Mouse (Mus musculus) stomach, embryonic 16.5 days (tissue): ENCODE data around the gene Ranbp9. TPM values are rescaled to one million over a fixed set of nuclear protein-coding genes. Genes with fewer than 3 reads are reported as not detected.
"Not testable (repeated sequence)": the region's sequence is repeated elsewhere in the genome, so short reads cannot be mapped to it uniquely, and the experiment has no call there.

ENCODE experiments used
- ATAC-seq: fragments of 200-750 bp; cut with Nextera tagmentation; 2 replicates; pipeline ENCODE4 v1.8.0; 2017; ENCODE audit warnings: moderate number of reproducible peaks, moderate TSS enrichment; ENCODE audit not compliant: insufficient read depth, low FRiP score
- H3K27ac ChIP-seq: fragments of 300-500 bp; sonication (generic); 2 replicates; pipeline ENCODE4 v1.5.1; 2014; ENCODE audit warnings: low read length
- H3K27me3 ChIP-seq: fragments of 300-500 bp; sonication (generic); 2 replicates; pipeline ENCODE4 v1.6.1; 2014; ENCODE audit warnings: low read length, control low read depth, mixed read lengths; ENCODE audit not compliant: control insufficient read depth, insufficient read depth
- H3K36me3 ChIP-seq: fragments of 300-500 bp; sonication (generic); 2 replicates; pipeline ENCODE4 v1.6.1; 2014; ENCODE audit warnings: low read length; ENCODE audit not compliant: control insufficient read depth, insufficient read depth
- H3K4me1 ChIP-seq: fragments of 300-500 bp; sonication (generic); 2 replicates; pipeline ENCODE4 v1.6.1; 2014; ENCODE audit warnings: low read length, control low read depth, mixed read lengths; ENCODE audit not compliant: control insufficient read depth, insufficient read depth
- H3K4me2 ChIP-seq: fragments of 300-500 bp; sonication (generic); 2 replicates; pipeline ENCODE4 v1.6.1; 2014; ENCODE audit warnings: low read depth, low read length, mixed read lengths
- H3K4me3 ChIP-seq: fragments of 300-500 bp; sonication (generic); replicated peaks from 2 replicates; pipeline ENCODE4 v1.5.1; 2014; ENCODE audit warnings: mild to moderate bottlenecking, low read length
- H3K9ac ChIP-seq: fragments of 300-500 bp; sonication (generic); 2 replicates; pipeline ENCODE4 v1.6.1; 2014; ENCODE audit warnings: low read length
- H3K9me3 ChIP-seq: fragments of 300-500 bp; sonication (generic); replicated peaks from 2 replicates; pipeline ENCODE4 v1.6.1; 2016; ENCODE audit warnings: low read length, control low read depth; ENCODE audit not compliant: control insufficient read depth
- WGBS: fragments of 180-500 bp; shearing (Covaris S2); extraction: QIAGEN DNeasy Blood & Tissue Kit; methylation state at CpG from one replicate; pipeline ENCODE4 v1.1.7; 2014; 5-methylcytosine and 5-hydroxymethylcytosine counted together
- polyA plus RNA-seq: library from polyadenylated mRNA; unstranded; fragments of >200 nt; fragmentation: Nextera tagmentation; extraction: Ambion mirVana; gene quantifications from 2 replicates; pipeline ENCODE4 v1.2.1, GENCODE M21; 2015

The Ranbp9 gene
- polyA plus RNA-seq, 1 experiment from 2014 or later: 7.9 TPM

GRCm38 (mm10) chr13:43471861-43472260 is 9.2 kb downstream of the Ranbp9 start:
- H3K27me3 ChIP-seq, ATAC-seq: not testable (repeated sequence)
- WGBS: 89% methylated on average over 1 of the region's 1 CpGs

DNA sequence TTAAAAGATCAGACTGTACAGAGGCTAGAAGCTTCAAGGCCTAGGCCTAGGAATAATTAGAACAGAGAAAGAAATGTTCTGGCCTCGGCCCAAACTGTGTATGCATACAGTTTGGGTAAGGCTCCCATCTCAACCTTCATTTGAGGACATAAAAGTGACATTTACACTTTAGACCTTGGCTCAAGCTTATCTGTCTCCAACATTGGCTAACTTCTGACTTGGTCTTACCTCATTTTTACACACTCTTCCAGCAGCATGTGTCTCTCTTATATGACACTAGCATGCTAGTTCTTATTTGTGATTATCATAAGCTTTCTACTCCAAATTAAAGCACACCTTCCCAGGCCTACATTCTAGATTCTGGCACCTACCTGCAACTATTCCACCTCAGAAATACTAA is 11.5 kb downstream of the Ranbp9 start:
- Histone ChIP-seq H3K27me3 (no peaks in the 10 kb centered on the region), H3K27ac (no peak overlapping the region), H3K9me3 (peaks cover 3% of the 10 kb centered on the region; the same call in 1 of the 2 replicates), H3K9ac (no peak overlapping the region), H3K36me3 (peaks cover 3% of the 10 kb centered on the region; the same call in 1 of the 2 replicates), H3K4me2 (no peak overlapping the region), H3K4me3 (no peak overlapping the region), H3K4me1 (0 out of 2 replicates have a peak, but pooled peaks cover 7% of the 10 kb centered on the region)
- ATAC-seq: no peak
- WGBS: 87% methylated on average over 1 of the region's 1 CpGs

More at GRCm38 (mm10) chr13:43471861-43472260, 9.2 kb downstream of the Ranbp9 start:
- H3K27ac ChIP-seq, H3K4me2 ChIP-seq, H3K4me1 ChIP-seq, H3K9me3 ChIP-seq, H3K9ac ChIP-seq, H3K36me3 ChIP-seq, H3K4me3 ChIP-seq: not testable (repeated sequence)

DNA sequence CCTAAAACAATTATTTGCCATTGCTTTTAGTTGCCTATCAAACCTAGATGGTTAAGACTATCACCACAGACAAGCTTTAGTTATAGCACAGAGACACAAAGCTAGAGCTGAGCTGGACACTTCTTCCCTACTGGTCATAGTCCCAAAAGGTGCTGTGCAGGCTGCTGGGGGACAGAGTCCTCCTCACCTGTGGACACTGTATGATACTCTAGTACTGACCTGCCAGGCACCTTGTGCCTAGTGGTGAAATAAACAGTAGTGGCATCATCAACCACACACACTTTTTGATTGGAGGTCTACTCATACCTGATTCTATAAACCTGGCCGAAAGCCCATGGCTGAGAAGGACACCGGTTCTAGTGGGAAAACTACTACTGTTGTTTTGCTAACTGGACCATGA is 16.5 kb downstream of the Ranbp9 start:
- H3K9me3 ChIP-seq: peaks cover under 1% of the 10 kb centered on the region; the same call in 1 of the 2 replicates
- no peak for ATAC-seq
- no peak overlapping the region for H3K9ac ChIP-seq
- H3K36me3 ChIP-seq: no peaks in the 10 kb centered on the region
- H3K27ac ChIP-seq: no peak overlapping the region
- 98% methylated on average over 2 of the region's 2 CpGs for WGBS
- H3K4me1 ChIP-seq: no peaks in the 10 kb centered on the region
- no peaks in the 10 kb centered on the region for H3K27me3 ChIP-seq
- H3K4me2 ChIP-seq: no peak overlapping the region
- no peak overlapping the region for H3K4me3 ChIP-seq

GRCm38 (mm10) chr13:43457161-43457560 is 23.9 kb downstream of the Ranbp9 start:
- ATAC-seq: no peak
- Histone ChIP-seq H3K27ac (no peak overlapping the region), H3K9me3 (no peaks in the 10 kb centered on the region), H3K9ac (no peak overlapping the region), H3K4me1 (peaks cover 7% of the 10 kb centered on the region; the same call in 1 of the 2 replicates), H3K4me3 (no peak overlapping the region), H3K27me3 (no peaks in the 10 kb centered on the region), H3K4me2 (no peak overlapping the region), H3K36me3 (no peaks in the 10 kb centered on the region)
- 44% methylated on average over 1 of the region's 1 CpGs for WGBS

- 65% methylated on average over 7 of the region's 7 CpGs for WGBS
- Histone ChIP-seq H3K4me1 (peaks cover 7% of the 10 kb centered on the region; the same call in 1 of the 2 replicates), H3K4me2 (no peak overlapping the region), H3K9ac (no peak overlapping the region), H3K36me3 (no peaks in the 10 kb centered on the region), H3K27me3 (no peaks in the 10 kb centered on the region), H3K27ac (no peak overlapping the region), H3K9me3 (no peaks in the 10 kb centered on the region), H3K4me3 (no peak overlapping the region)
- no peak for ATAC-seq
Measured at GRCm38 (mm10) chr13:43454431-43454830, 26.7 kb downstream of the Ranbp9 start.

DNA sequence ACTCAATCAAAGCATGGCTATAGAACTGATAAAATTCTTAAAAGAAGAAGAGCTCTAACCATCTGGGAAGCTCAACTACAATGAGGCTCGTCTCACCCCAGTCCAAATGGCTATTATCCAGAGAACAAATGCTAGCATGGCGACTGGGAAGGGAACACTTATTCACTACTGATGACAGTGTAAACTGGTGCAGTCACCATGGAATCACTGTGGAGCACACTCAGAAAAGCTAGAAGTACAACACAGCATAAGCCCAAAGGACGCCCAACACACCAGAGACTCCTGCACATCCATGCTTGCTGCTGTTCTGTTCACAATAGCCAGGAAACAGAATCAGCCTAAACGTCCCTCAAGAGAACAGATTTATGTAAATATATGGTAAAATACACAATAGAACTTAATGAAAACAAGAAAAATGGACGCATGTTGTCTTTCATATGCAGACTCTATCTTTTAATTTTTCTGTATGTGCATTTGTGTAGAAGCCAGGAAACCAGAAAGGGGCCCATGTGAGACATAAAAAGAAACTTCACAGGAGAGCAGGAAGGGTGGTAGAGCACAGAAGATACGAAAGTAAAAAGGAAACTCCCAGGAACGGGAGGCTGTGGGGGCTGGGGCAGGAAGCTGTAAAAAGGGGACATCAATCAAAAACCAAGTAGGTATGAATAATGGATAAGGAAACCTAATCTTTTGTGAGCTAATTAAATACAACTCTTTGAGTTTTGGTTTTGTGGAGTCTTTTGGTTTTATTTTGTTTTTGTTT is 28.1 kb downstream of the Ranbp9 start:
- no peaks in the 10 kb centered on the region for H3K27me3 ChIP-seq
- WGBS: 37% methylated on average over 7 of the region's 7 CpGs
- H3K4me3 ChIP-seq: no peak overlapping the region
- no peak overlapping the region for H3K27ac ChIP-seq
- no peaks in the 10 kb centered on the region for H3K36me3 ChIP-seq
- no peaks in the 10 kb centered on the region for H3K9me3 ChIP-seq
- no peak for ATAC-seq
- H3K4me1 ChIP-seq: peaks cover 7% of the 10 kb centered on the region; the same call in 1 of the 2 replicates
- H3K9ac ChIP-seq: no peak overlapping the region
- H3K4me2 ChIP-seq: peak overlapping the region; percentile 4; the same call in 1 of the 2 replicates

DNA sequence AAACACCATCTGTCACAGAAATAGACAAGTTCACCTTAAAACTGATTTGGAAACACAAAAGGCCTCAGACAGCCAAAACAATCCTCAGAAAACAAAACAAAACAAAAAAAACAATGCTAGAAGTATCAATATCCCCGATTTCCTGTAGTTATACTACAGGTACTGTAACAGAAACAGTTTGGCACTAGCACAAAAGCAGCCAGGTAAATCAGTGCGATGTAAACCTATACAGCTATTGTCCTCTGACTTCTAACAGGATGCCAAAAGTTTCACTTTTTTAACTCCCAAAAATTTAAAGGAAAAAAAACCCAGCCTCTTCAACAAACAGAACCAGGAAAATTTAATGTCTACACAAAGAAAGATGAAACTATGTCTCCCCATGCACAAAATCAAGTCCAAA is 28.9 kb downstream of the Ranbp9 start:
- Histone ChIP-seq H3K27me3 (no peaks in the 10 kb centered on the region), H3K4me3 (no peak overlapping the region), H3K9me3 (no peaks in the 10 kb centered on the region), H3K4me2 (no peak overlapping the region), H3K27ac (no peak overlapping the region), H3K9ac (no peak overlapping the region), H3K36me3 (no peaks in the 10 kb centered on the region), H3K4me1 (peaks cover 9% of the 10 kb centered on the region)
- WGBS: 85% methylated on average over 2 of the region's 2 CpGs
- ATAC-seq: no peak

GRCm38 (mm10) chr13:43450686-43451085 is 30.4 kb downstream of the Ranbp9 start:
- H3K9me3 ChIP-seq: no peaks in the 10 kb centered on the region
- H3K27ac ChIP-seq: no peak overlapping the region
- H3K9ac ChIP-seq: no peak overlapping the region
- no peak overlapping the region for H3K4me2 ChIP-seq
- H3K27me3 ChIP-seq: no peaks in the 10 kb centered on the region
- H3K4me3 ChIP-seq: no peak overlapping the region
- no peaks in the 10 kb centered on the region for H3K36me3 ChIP-seq
- WGBS: 81% methylated on average over 3 of the region's 3 CpGs
- ATAC-seq: no peak
- peaks cover 15% of the 10 kb centered on the region for H3K4me1 ChIP-seq

DNA sequence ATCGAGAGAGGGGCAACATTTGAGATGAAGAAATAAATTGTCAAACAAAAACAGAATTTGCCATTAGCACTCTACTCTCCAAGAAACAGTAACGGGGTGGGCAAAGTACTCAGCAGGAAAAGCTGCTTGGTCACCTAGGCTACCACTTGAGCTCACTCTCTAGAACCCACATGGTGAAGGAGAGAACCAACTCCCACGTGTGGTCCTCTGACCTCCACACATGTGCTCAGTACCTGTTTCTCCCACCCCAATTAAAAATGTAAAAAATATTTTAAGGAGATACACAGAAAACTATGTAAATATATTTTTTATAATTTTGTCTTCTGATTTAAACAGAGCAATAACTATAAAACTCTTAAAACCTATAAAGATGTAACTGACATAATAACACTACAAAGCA is 33.4 kb downstream of the Ranbp9 start:
- ATAC-seq: no peak
- Histone ChIP-seq H3K36me3 (no peaks in the 10 kb centered on the region), H3K27ac (no peak overlapping the region), H3K4me3 (no peak overlapping the region), H3K4me2 (no peak overlapping the region), H3K9ac (no peak overlapping the region), H3K27me3 (no peaks in the 10 kb centered on the region), H3K9me3 (no peaks in the 10 kb centered on the region), H3K4me1 (peaks cover 8% of the 10 kb centered on the region)
- WGBS: 72% methylated on average over 3 of the region's 3 CpGs
